Mouse (Mus musculus) neural tube, embryonic 10.5 days (tissue): Measurements from ENCODE around the gene Auh.

Source experiments
- DNase-seq: peaks from one replicate; pipeline ENCODE4 v3.0.0-alpha.2; 2017; ENCODE audit warnings: low spot score; ENCODE audit errors: extremely low spot score

The Auh gene

GRCm38 (mm10) chr13:52802482-52802881, 127.0 kb downstream of the Auh start:
- DNase-seq = no peak

- DNase-seq = no peak
Observed at GRCm38 (mm10) chr13:52800687-52801341, 128.7 kb downstream of the Auh start.

- DNase-seq = no peak
Observed at GRCm38 (mm10) chr13:52800091-52800490, 129.4 kb downstream of the Auh start.

GRCm38 (mm10) chr13:52794232-52794631, 135.2 kb downstream of the Auh start:
- no peak for DNase-seq

- DNase-seq = no peak
Observed at GRCm38 (mm10) chr13:52793434-52793989, 136.0 kb downstream of the Auh start.

GRCm38 (mm10) chr13:52792242-52792844, 137.1 kb downstream of the Auh start:
- DNase-seq = no peak

- no peak for DNase-seq
Observed at GRCm38 (mm10) chr13:52790894-52791293, 138.6 kb downstream of the Auh start.
